Mouse (Mus musculus): Measurements from ENCODE around the gene Inpp5e.

DNA sequence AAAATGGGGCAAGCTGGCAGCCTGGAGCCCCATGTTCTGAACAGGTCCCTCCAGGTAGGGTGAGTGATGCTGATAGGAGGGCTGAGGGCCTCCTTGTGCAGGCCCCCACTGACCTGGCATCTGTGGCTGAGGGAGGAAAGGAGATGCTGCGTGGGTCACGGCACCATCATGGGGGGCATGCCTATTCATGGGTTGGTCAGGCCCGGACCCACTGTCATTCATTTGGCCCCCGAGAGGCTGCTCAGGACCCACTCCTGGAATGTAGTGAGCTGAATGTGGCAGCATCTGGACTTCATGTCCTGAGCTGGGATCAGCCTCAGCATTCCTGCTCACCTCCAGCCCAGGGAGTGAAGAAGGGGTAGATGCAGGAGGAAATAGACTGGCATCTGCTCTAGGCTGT lies 32.3 kb upstream of the Inpp5e start:
- no peak for TF ChIP-seq CTCF (IDR thresholded peaks at IDR 0.05; ENCODE audit: low read depth)
- TF ChIP-seq EP300 (IDR thresholded peaks at IDR 0.05; ENCODE audit: low read depth): no peak

Data from liver, embryonic 14.5 days (tissue).